Mouse (Mus musculus): ENCODE data around the gene Olfr43.

Gene Olfr43

DNA sequence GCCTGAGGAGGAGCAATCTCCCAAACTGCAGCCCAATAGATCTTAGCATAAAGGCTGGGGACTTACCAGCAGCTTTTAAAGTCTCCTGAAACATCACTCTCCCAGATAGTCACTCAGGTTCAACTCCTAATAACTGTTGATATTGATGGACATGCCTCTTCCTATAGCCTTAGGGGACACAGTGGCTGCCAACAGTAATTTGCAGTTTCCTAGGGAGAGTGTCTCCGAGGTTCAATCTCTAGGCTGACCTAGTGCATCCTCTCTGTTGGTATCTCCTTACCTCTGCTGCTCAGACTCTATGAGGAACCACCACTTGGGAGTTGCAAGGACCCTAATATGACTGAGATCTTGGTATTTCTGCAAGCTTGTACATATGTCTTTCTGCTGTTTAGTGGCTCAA, at the start of gene Olfr43:
Olfr43 (minus strand) TSS at position 101 of the 400 bp plus-strand sequence.
- DNase-seq (ENCODE audit: low read depth, low spot score): no peak

DNA sequence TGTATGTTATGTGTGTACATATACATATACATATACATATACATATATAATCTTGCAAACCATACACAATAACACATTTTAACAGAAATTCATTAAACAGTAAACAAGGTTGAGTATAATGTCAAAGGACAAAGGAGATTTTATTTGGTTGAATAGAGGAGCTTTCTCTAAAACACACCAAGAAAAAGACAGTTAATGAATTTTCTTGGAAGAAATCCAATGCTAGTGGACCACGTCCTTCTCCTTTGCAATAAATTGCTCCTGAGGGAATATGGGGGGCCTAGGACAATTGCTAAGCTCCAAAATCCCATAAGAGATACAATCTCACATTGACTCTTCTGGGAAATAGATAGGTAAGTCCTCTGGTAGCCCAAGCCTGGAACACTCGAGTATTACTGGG, 48.3 kb upstream of the Olfr43 start, which contains the start of gene Olfr406:
Olfr406 (plus strand) TSS at position 301 of the 400 bp plus-strand sequence.
- DNase-seq (ENCODE audit: low read depth, low spot score): no peak

DNA sequence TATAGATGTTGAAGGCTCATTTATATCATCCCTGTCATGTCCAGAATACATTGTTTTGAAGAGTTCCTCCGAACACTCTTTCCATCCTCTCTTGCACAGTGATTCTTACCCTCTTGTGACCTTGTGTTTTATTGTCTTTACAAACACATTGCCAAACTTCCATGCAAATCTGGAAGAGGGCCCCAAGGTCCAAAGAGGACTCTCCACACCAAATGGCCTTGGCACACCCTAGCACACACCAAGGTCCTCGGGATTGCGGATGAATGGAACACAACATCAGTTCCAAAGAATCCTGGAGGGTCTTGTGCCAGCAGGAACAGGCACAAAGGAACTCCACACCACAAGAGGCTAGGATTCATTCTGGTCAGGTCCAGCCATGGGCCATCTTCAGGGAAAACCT, 30.0 kb upstream of the Olfr43 start:
- no peak for DNase-seq (ENCODE audit: low read depth, low spot score)

DNA sequence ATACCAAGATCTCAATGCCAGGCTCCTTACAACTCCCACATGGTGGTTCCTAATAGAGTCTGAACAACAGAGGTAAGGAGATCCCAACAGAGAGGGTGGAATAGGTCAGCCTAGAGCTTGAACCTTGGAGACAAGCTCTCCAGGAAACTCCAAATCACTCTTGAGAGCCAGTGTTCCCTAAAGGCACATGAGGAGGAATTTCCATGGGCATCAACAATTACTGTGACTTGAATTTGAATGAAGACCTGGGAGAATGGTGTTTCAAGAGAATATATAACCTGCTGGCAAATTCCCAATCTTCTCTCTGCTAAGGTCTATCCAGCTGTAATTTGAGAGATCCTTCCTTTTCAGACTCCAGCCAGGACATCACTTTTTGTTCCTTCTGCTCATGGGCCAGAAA, 25.2 kb downstream of the Olfr43 start, which contains the start of gene Olfr403:
Olfr403 (plus strand) TSS at position 301 of the 400 bp plus-strand sequence.
- DNase-seq (ENCODE audit: low read depth, low spot score): no peak

DNA sequence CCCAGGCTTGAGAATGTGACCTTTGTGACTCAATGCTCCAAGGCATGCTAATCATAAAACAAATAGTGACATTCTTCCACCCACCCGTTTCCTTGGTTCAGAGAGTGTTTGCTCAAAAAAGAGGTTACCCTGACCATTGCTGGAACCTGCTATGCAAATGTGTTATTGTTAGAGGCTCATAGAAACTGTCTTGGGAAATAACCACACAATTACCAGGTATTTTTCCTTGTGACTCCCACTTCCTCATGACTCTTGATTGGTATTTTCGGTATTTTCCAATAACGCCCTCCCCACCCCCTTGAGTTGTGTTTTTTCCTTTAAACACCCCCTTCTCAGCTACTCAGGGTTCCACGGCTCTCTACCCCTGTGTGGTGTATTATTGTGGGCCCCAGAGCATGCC, 27.4 kb downstream of the Olfr43 start:
- DNase-seq (ENCODE audit: low read depth, low spot score): no peak

DNA sequence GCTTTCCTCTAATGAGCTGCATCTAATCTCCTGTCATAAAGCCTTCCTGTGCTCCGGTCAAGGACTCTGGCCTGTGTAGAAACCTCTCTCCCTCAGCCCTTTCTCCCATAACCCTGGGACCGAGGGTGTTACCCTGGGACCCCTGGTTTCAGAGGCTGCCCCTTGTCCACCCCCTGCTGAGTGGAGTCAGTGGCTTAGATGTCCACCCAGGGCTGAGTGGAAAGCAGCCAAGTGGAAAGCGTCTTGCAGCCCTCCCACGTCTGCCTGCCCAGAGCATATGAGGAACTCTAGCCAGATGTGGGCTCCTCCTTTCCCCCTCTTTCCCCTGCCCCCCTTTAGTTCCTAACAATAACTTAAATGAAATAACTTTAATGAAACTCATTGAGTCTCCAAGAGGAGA, 28.0 kb downstream of the Olfr43 start:
- DNase-seq (ENCODE audit: low read depth, low spot score): no peak

DNA sequence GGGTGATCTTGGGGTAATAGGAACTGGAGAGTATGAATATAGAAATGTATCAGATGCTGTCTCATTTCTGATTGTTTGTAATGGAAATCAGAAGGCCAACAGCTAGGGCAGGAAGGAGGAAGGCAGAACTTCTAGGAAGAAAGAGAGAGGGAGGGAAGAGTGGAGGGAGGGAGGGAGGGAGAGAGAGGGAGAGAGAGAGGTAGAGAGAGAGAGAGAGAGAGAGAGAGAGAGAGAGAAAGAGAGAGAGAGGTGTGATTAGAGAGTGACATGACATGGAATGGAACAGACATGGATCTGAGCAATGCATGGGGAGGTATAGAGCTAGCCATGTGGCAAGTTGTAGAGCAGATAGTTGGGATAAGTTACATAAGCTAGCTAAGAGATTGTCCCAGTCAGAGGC, 42.4 kb downstream of the Olfr43 start:
- DNase-seq (ENCODE audit: low read depth, low spot score): no peak
